Mouse (Mus musculus): ENCODE measurements around the gene Ssxa1.
"Not testable (repeated sequence)": the region's sequence is repeated elsewhere in the genome, so short reads cannot be mapped to it uniquely, and the experiment has no call there.

The Ssxa1 gene

GRCm38 (mm10) chrX:21115520-21115919, at the start of gene Ssxa1:
Ssxa1 (plus strand) TSS chrX:21115820.
- DNase-seq: no peak

GRCm38 (mm10) chrX:21068106-21068505, 47.5 kb upstream of the Ssxa1 start, which contains the start of gene Spaca5:
Spaca5 (plus strand) TSS chrX:21068406.
- DNase-seq: no peak

- no peak for DNase-seq
Measured at GRCm38 (mm10) chrX:21088645-21088982, 27.0 kb upstream of the Ssxa1 start.

GRCm38 (mm10) chrX:21088983-21089866, 26.4 kb upstream of the Ssxa1 start, which contains the start of gene Zfp300:
Zfp300 (minus strand) TSS chrX:21089527.
- DNase-seq: peak; percentile 74

DNA sequence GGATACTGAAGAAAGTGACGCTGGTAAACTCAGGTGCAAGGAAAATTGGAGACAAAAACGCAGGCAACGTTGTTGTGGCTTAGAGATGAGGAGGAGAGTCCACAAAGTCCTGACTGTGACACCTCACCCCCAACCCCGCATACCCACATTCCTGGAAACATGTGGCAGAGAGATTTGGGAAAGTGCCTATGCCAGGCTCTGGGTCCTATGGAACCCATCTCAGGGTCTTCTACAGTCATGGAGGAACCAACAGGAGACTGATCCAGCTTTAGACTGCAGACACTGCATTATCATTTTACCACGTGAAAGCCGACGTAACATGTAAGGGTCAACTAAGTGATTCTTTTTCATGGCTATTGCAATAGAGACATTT, 25.8 kb upstream of the Ssxa1 start:
- no peak for DNase-seq

DNA sequence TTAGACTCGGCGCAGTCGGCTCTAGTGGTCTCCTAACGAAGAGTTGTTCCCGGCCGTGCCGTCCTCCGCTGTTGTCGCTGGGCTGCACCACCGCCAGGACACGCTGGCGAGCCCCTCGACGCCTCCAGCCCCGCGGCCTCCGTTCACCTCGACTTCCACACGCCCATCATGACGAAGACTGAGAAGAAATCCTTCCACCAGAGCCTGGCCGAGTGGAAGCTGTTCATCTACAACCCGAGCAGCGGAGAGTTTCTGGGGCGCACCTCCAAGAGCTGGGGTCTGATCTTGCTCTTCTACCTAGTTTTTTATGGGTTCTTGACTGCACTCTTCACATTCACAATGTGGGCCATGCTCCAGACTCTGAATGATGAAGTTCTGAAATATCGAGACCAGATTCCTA, 31.1 kb downstream of the Ssxa1 start:
- DNase-seq: not testable (repeated sequence)

All from lung, postnatal 10 days (tissue).